Mouse (Mus musculus) bone marrow, adult 2 months (tissue): ENCODE measurements around the gene Sfta2. TPM values are rescaled to one million over a fixed set of nuclear protein-coding genes. Genes with fewer than 3 reads are reported as not detected.

Experiments used
- H3K27ac ChIP-seq: fragments of 200-500 bp; 2 replicates; pipeline ENCODE4 v1.5.1; 2012; ENCODE audit warnings: low read depth, mild to moderate bottlenecking, control low read depth, inconsistent platforms, low read length; ENCODE audit not compliant: control insufficient read depth, poor library complexity, insufficient read depth
- H3K4me1 ChIP-seq: fragments of 200-500 bp; 2 replicates; pipeline ENCODE4 v1.6.1; 2011; ENCODE audit warnings: low read length; ENCODE audit not compliant: control insufficient read depth, insufficient read depth
- H3K4me3 ChIP-seq: fragments of 200-500 bp; replicated peaks from 2 replicates; pipeline ENCODE3; 2011; ENCODE audit warnings: mild to moderate bottlenecking, low read depth, low read length, control low read depth; ENCODE audit not compliant: control insufficient read depth
- CTCF ChIP-seq: fragments of 200-500 bp; IDR thresholded peaks from 2 replicates; pipeline ENCODE4 v1.5.1; 2011; ENCODE audit warnings: low read length, control low read depth; ENCODE audit not compliant: control insufficient read depth, insufficient read depth
- POLR2A ChIP-seq: fragments of 200-500 bp; IDR thresholded peaks from 2 replicates; pipeline ENCODE4 v1.6.1; 2011; ENCODE audit warnings: low read depth, mild to moderate bottlenecking, control low read depth, low read length, borderline replicate concordance; ENCODE audit not compliant: control insufficient read depth
- WGBS: fragments of 180-500 bp; shearing (Covaris S2); methylation state at CpG from one replicate; pipeline ENCODE4 v1.1.7; 2018; 5-methylcytosine and 5-hydroxymethylcytosine counted together
- polyA plus RNA-seq: library from polyadenylated mRNA; stranded (reverse); fragments of >200 nt; gene quantifications from 2 replicates; pipeline ENCODE4 v1.2.4, GENCODE M21; 2011; ENCODE audit warnings: low replicate concordance; ENCODE audit not compliant: missing spikeins, insufficient read depth, insufficient read length

The Sfta2 gene
- polyA plus RNA-seq, 1 experiment: not detected

DNA sequence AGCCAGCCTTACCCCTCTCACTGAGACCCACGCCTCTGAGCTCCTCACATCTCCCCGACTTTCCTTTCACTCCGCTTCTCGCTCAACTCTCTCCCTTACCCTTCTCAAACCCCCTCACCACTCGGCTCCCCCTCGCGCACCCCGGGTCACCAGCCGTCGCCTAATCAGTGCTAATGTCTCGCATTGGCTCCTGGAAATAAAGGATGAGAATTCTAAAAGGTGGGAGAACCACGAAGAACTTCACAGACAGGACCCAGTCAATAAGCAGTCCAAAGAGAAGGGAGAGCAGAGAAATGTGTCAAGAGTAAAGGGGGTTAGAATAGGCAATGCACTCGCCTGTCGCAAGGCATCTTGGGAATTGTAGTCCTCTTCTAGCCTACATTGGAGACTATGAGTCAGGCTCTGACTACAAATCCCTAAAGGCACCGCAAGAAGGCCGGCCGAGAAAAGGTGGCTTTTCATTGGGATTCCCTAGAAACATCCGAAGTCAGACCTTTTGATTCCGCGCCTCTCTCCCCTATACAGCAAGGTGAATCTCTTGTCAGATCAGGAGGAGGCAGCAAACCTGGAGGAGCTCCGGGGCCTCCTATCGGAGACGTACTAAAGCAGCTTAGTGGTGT, 72.2 kb downstream of the Sfta2 start, which contains the start of gene Gtf2h4:
Gene Gtf2h4, minus strand, starts transcription at position 324 of the 620 bp plus-strand sequence.
- peak within 1 kb of the TSS; percentile 64 for H3K4me3 ChIP-seq
- 2% methylated on average over 23 of the region's 23 CpGs for WGBS
- no peaks in the 10 kb centered on the region for H3K4me1 ChIP-seq
- H3K27ac ChIP-seq: no peak within 1 kb of the TSS
- TF ChIP-seq POLR2A (no peak), CTCF (no peak)

DNA sequence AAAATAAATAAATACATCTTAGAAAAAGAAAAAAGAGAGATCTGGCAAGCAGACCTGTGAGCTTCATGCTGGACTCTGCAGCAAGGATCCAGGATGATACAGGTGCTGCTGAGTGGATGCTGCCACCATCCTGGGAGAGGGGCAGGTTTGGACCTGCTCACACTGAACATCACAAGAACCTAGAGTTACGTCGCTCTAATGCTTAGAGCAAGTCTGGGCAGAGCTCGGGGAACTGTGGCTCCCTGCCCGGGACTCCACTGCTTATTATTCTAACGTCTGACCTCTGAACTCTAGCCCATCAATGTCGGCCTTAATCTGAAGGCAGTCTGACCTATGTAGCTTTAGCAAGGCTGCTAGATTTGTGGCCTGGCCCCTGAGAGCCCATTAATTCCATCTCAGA, 79.2 kb downstream of the Sfta2 start:
- no peak for TF ChIP-seq CTCF
- no peak for TF ChIP-seq POLR2A
- H3K27ac ChIP-seq: no peak overlapping the region
- H3K4me1 ChIP-seq: no peaks in the 10 kb centered on the region
- WGBS: 72% methylated on average over 6 of the region's 6 CpGs
- no peak overlapping the region for H3K4me3 ChIP-seq

DNA sequence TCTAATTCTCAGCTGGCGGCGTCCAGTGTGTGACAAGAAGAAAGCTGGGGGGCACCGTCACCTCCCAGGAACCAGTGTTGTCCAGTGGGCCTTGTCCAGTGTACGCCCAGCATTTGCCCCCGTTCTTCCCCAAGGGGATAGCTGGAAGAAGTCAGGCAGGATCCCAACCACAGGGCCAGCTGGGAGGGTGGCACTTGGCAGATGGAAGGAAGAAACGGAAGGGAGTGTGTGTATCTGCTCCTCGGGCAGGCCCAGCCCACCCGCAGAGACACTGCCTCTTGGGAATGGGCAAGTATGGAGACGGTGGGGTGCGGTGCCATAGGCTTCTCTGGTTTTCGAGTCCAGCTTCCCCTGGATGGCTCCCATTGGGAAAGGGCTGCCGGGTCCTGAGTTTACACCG, 80.6 kb downstream of the Sfta2 start:
- Histone ChIP-seq H3K27ac (no peak overlapping the region), H3K4me1 (no peaks in the 10 kb centered on the region), H3K4me3 (no peak overlapping the region)
- WGBS: 80% methylated on average over 13 of the region's 13 CpGs
- no peak for TF ChIP-seq CTCF
- TF ChIP-seq POLR2A: no peak

DNA sequence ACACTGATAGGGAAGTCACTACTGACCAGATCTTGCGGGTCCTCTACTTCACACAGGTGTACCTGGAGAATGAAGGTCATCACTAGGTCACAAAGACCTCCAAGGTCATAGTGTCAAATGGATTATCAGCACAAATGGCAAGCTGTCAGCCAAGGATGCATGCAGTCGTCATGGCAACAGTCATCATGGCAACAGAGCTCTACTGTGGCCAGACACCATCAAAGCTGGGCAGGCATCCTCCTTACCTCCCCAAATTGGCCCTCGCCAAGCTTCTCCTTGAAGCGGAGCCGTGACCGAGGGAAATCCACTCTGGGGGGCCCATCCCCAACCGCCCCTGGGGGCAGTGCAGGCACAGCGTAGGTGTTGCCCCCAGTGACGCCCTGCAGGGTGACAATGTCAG, 83.7 kb downstream of the Sfta2 start:
- Histone ChIP-seq H3K27ac (no peak overlapping the region), H3K4me3 (no peak overlapping the region), H3K4me1 (no peaks in the 10 kb centered on the region; the same call in 1 of the 2 replicates)
- no peak for TF ChIP-seq POLR2A
- no peak for TF ChIP-seq CTCF
- whole genome bisulfite sequencing: 68% methylated on average over 9 of the region's 9 CpGs

DNA sequence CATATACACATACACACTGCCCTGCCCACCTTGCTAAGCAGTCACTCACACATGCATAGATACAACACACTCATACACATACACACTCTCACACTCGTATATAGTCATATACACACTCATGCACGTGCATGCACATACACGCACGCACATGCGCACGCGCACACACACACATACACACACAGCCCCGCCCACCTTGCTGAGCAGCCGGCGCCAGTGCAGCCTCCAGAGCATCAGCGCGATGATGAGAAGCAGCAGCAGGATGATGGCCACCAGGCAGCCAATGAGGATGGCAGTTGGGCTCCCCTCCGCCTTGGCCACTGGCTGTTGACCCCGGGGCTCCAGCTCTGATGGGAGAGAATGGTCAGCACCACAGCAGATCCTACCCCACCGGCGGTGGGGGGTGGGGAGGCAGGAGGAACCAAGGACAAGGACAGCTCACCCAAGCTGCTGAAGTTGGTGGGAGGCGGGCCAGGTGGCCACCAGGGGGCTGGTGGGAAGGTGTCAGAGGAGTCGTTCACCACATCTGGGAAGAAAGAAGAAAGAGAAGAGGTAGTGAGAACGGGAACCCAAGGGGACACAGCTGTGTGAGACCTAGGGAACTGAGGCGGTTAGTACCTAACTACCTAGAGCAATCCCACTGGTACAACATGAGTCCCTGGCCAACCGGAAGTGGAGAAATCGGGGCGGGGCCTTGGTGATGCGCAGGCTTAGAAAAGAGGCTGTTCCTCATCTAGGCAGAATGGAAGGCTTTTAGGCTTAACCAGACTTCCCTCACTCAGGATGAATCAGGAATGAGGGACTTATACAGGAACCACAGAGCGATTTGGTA, 87.2 kb downstream of the Sfta2 start:
- TF ChIP-seq CTCF (no peak), POLR2A (no peak)
- Histone ChIP-seq H3K27ac (no peak overlapping the region), H3K4me1 (no peaks in the 10 kb centered on the region; the same call in 1 of the 2 replicates), H3K4me3 (no peak overlapping the region)
- 68% methylated on average over 25 of the region's 25 CpGs for WGBS

DNA sequence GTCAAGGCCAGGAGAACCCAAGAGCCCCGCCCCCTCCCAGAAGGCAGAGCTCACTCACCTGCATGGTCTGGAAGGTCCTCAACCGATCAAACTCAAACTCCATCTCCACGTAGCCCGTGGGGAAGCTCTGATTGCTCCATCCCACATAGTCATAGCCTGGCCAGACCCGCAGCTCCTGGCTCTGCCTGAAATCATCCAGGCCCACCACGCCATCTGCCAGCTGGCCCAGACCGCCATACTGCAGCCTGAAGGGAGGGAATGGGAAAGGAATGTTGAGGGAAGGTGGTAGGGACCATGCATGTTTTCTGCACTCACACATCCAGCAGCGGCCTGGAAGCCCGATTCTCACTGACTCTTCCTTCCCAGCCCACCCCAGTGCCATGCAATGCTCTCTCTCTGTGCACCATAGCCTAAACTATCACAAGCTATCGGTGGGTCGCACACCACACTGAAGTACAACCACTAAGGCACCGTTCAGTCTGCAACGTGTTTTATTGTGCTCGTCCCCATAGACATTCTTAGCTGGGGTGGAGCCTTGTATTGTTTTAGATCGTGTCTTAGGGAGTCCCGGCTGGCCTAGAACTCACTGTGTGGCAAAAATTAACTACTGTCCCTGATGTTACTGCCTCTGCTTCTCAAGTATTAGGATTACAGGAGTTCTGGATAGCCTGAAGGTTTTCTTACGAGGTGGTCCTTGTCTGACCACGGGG, 88.7 kb downstream of the Sfta2 start:
- Histone ChIP-seq H3K4me3 (no peak overlapping the region), H3K4me1 (no peaks in the 10 kb centered on the region; the same call in 1 of the 2 replicates), H3K27ac (no peak overlapping the region)
- WGBS: 83% methylated on average over 18 of the region's 18 CpGs
- no peak for TF ChIP-seq CTCF
- TF ChIP-seq POLR2A: no peak

DNA sequence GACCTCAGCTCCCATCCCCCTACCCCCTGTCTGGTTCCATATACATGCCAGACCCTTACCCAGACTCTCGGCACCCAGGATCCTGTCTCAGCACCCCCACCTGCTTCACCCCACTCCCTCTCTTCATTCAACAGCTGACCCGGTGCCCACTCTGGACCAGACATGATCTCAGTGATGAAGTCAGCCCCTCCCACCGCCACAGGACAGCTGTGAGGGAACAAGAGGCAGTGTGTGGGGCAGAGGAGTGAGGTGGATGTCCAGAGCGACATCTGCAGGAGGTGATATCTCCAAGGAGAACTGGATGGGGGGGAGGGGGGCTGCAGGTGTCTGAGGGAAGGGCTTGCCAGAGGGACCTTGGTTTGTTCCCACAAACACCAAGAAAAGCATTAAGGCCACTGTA, 90.5 kb downstream of the Sfta2 start:
- 71% methylated on average over 4 of the region's 4 CpGs for WGBS
- Histone ChIP-seq H3K4me3 (no peak overlapping the region), H3K4me1 (no peaks in the 10 kb centered on the region; the same call in 1 of the 2 replicates), H3K27ac (no peak overlapping the region)
- TF ChIP-seq POLR2A (no peak), CTCF (no peak)

DNA sequence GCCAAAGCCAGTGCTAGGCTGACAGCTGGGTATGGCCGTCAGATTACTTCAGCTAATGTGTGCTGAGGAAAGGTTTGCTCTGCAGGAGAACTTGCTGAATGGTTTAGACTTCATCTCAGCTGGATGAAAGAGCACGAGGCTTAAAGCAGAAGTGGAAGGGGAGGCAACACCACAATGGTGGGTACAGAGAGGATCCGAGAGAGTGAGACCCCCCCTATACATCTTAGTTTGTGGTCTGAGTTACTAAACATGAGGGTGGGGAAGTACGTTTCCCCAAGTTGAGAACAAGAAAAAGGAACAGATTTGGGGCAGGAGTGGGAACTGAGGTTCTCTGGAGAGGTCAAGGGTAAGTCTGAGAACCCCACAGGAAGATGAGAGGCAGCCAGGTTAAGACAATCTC, 91.0 kb downstream of the Sfta2 start:
- WGBS: 8% methylated on average over 4 of the region's 4 CpGs
- Histone ChIP-seq H3K4me3 (no peak overlapping the region), H3K27ac (no peak overlapping the region), H3K4me1 (no peaks in the 10 kb centered on the region; the same call in 1 of the 2 replicates)
- no peak for TF ChIP-seq POLR2A
- no peak for TF ChIP-seq CTCF

DNA sequence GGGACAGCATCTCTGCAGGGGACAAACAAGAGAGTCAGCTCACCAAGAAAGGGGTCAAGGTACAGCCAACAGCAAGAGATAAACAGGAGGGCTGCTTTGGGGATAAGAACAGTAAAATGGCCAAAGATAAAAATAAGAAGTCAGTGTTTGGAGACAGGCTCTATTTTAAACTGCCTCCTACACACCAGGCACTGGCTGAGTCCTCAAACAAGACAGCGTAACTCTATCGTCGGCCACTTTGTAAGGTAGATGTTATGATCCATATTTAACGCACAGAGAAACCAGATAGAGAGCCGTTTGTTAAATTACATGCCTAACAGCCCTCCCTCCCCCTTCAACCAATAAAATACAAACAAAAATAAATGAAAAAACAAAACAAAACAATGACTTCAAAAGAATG, 92.6 kb downstream of the Sfta2 start:
- Histone ChIP-seq H3K27ac (no peak overlapping the region), H3K4me1 (no peaks in the 10 kb centered on the region), H3K4me3 (no peak overlapping the region)
- 78% methylated on average over 5 of the region's 5 CpGs for WGBS
- TF ChIP-seq POLR2A: no peak
- no peak for TF ChIP-seq CTCF
